Mouse (Mus musculus) CH12.LX (cell line): Measurements from ENCODE around the gene Fam172a. TPM values are rescaled to one million over a fixed set of nuclear protein-coding genes. Genes with fewer than 3 reads are reported as not detected.

Experiments
- DNase-seq: peaks from one replicate; pipeline ENCODE4 v3.0.0-alpha.2; 2013; ENCODE audit errors: extremely low read depth
- H3K27ac ChIP-seq: 2 replicates; pipeline ENCODE4 v1.5.1; 2012; ENCODE audit warnings: low read depth, mild to moderate bottlenecking, control low read depth, moderate library complexity; ENCODE audit not compliant: insufficient read depth
- H3K27me3 ChIP-seq: replicated peaks from 2 replicates; pipeline ENCODE3; 2012; ENCODE audit warnings: inconsistent platforms
- H3K36me3 ChIP-seq, 2 experiments: replicated peaks in 1 of 2; 2 replicates each; pipeline versions ENCODE3 to v1.6.1; 2012; ENCODE audit warnings: inconsistent platforms in 1 of 2, low read length in 1 of 2, mild to moderate bottlenecking in 1 of 2, mixed read lengths in 1 of 2, moderate library complexity in 1 of 2; ENCODE audit not compliant: control insufficient read depth in 1 of 2, insufficient read depth in 1 of 2
- H3K4me1 ChIP-seq, 2 experiments: 2 replicates each; pipeline ENCODE4 v1.6.1; 2012; ENCODE audit warnings: inconsistent platforms in 1 of 2, moderate library complexity in 1 of 2; ENCODE audit not compliant: insufficient read depth in 2 of 2, control insufficient read depth in 1 of 2
- H3K4me2 ChIP-seq: 2 replicates; pipeline ENCODE4 v1.6.1; 2012; ENCODE audit warnings: low read depth, mild to moderate bottlenecking, control low read depth; ENCODE audit not compliant: poor library complexity, insufficient read depth, severe bottlenecking
- H3K4me3 ChIP-seq, 3 experiments: fragments of 150-350 bp in 1 of 3; sonication (generic) in 1 of 3; replicated peaks in 1 of 3; 2 replicates each; pipeline versions ENCODE3 to v1.5.1; 2011 to 2012; ENCODE audit warnings: low read depth in 2 of 3, low read length in 2 of 3, mild to moderate bottlenecking in 2 of 3, moderate library complexity in 2 of 3, control low read depth in 1 of 3, improper control_type of control experiment in 1 of 3, inconsistent platforms in 1 of 3, mixed read lengths in 1 of 3; ENCODE audit not compliant: poor library complexity in 1 of 3
- H3K79me2 ChIP-seq: replicated peaks from 2 replicates; pipeline ENCODE4 v1.6.1; 2012; ENCODE audit warnings: mild to moderate bottlenecking, moderate library complexity; ENCODE audit not compliant: control insufficient read depth, poor library complexity, insufficient read depth, severe bottlenecking; ENCODE audit errors: extremely low read depth
- H3K9ac ChIP-seq: 2 replicates; pipeline ENCODE4 v1.6.1; 2012; ENCODE audit warnings: low read depth, mild to moderate bottlenecking, control low read depth, moderate library complexity; ENCODE audit not compliant: insufficient read depth
- H3K9me3 ChIP-seq: replicated peaks from 2 replicates; pipeline ENCODE3; 2012; ENCODE audit warnings: low read length, inconsistent platforms, mixed read lengths
- BHLHE40 ChIP-seq: IDR thresholded peaks from 2 replicates; pipeline ENCODE4 v1.6.1; 2011; ENCODE audit warnings: mild to moderate bottlenecking, low read depth, low read length, improper control_type of control experiment
- CHD2 ChIP-seq: IDR thresholded peaks from 2 replicates; pipeline ENCODE4 v1.6.1; 2011; ENCODE audit warnings: low read length, improper control_type of control experiment
- ELF1 ChIP-seq: IDR thresholded peaks from 2 replicates; pipeline ENCODE4 v1.6.1; 2014; ENCODE audit warnings: low read depth, mild to moderate bottlenecking, inconsistent platforms, low read length, improper control_type of control experiment
- EP300 ChIP-seq: IDR thresholded peaks from 2 replicates; pipeline ENCODE4 v1.6.1; 2011; ENCODE audit warnings: low read length, improper control_type of control experiment
- ETS1 ChIP-seq: conservative IDR thresholded peaks from 2 replicates; pipeline ENCODE4 v1.6.1; 2012; ENCODE audit warnings: low read depth, mild to moderate bottlenecking, inconsistent platforms, low read length, improper control_type of control experiment, moderate library complexity
- IRF4 ChIP-seq: IDR thresholded peaks from 2 replicates; pipeline ENCODE4 v1.6.1; 2014; ENCODE audit warnings: low read depth, mild to moderate bottlenecking, inconsistent platforms, low read length, improper control_type of control experiment
- JUN ChIP-seq: IDR thresholded peaks from 2 replicates; pipeline ENCODE4 v1.6.1; 2011; ENCODE audit warnings: low read depth, mild to moderate bottlenecking, low read length, improper control_type of control experiment, moderate library complexity; ENCODE audit not compliant: insufficient read depth
- MAFK ChIP-seq: IDR thresholded peaks from 2 replicates; pipeline ENCODE4 v1.6.1; 2011; ENCODE audit warnings: low read length, improper control_type of control experiment; ENCODE audit not compliant: insufficient replicate concordance
- NELFE ChIP-seq: IDR thresholded peaks from 2 replicates; pipeline ENCODE4 v1.6.1; 2011; ENCODE audit warnings: low read depth, low read length, improper control_type of control experiment
- NRF1 ChIP-seq: IDR thresholded peaks from 2 replicates; pipeline ENCODE4 v1.6.1; 2014; ENCODE audit warnings: low read depth, mild to moderate bottlenecking, inconsistent platforms, low read length, improper control_type of control experiment, moderate library complexity
- PAX5 ChIP-seq: IDR thresholded peaks from 2 replicates; pipeline ENCODE4 v1.6.1; 2012; ENCODE audit warnings: low read length, inconsistent platforms, mixed read lengths
- RAD21 ChIP-seq: IDR thresholded peaks from 2 replicates; pipeline ENCODE4 v1.6.1; 2011; ENCODE audit warnings: low read depth, mild to moderate bottlenecking, low read length, improper control_type of control experiment, moderate library complexity
- RCOR1 ChIP-seq: conservative IDR thresholded peaks from 2 replicates; pipeline ENCODE4 v1.6.1; 2012; ENCODE audit warnings: low read depth, mild to moderate bottlenecking, inconsistent platforms, low read length, improper control_type of control experiment
- SMC3 ChIP-seq: IDR thresholded peaks from 2 replicates; pipeline ENCODE4 v1.6.1; 2011; ENCODE audit warnings: low read depth, low read length, improper control_type of control experiment
- TBP ChIP-seq: conservative IDR thresholded peaks from 2 replicates; pipeline ENCODE4 v1.6.1; 2011; ENCODE audit warnings: low read depth, low read length, improper control_type of control experiment
- USF1 ChIP-seq: IDR thresholded peaks from 2 replicates; pipeline ENCODE4 v1.6.1; 2014; ENCODE audit warnings: low read depth, mild to moderate bottlenecking, inconsistent platforms, low read length, improper control_type of control experiment
- USF2 ChIP-seq: conservative IDR thresholded peaks from 2 replicates; pipeline ENCODE4 v1.6.1; 2011; ENCODE audit warnings: low read depth, low read length, improper control_type of control experiment
- ZKSCAN1 ChIP-seq: IDR thresholded peaks from 2 replicates; pipeline ENCODE4 v1.6.1; 2012; ENCODE audit warnings: low read depth, inconsistent platforms, low read length, improper control_type of control experiment, borderline replicate concordance
- ZNF384 ChIP-seq: IDR thresholded peaks from 2 replicates; pipeline ENCODE4 v1.6.1; 2012; ENCODE audit warnings: low read depth, low read length, improper control_type of control experiment, inconsistent platforms
- dilution Hi-C: fragments of 300-500 bp; cut with MboI; formaldehyde crosslinking; loops from 2 replicates; pipeline ENCODE4 v1.14.3; 2020; ENCODE audit warnings: low sequenced_read_pairs; ENCODE audit not compliant: extremely low pct_unique_long_range_greater_than_20kb, extremely low pct_ligation_motif_present
- in situ Hi-C: fragments of 300-500 bp; cut with MboI; formaldehyde crosslinking; loops from 3 replicates; pipeline ENCODE4 v1.14.3; 2019; ENCODE audit warnings: low sequenced_read_pairs, low pct_ligation_motif_present, low pct_unique_long_range_greater_than_20kb, mixed read lengths
- polyA plus RNA-seq: library from polyadenylated mRNA; unstranded; fragments of >175 nt; gene quantifications from 2 replicates; pipeline ENCODE4 v1.2.1, GENCODE M21; 2012; ENCODE audit warnings: low read depth; ENCODE audit not compliant: insufficient read length
- total RNA-seq, 2 experiments: library from RNA; depleted of rRNA; stranded (reverse); fragments of 300-350 nt in 1 of 2; fragments of >200 nt in 1 of 2; gene quantifications; 2 replicates each; pipeline ENCODE4 v1.2.3; 2012 to 2014

Fam172a gene
- total and polyA plus RNA-seq, 3 experiments, result 12.2 to 24.7 (median 16.9) TPM

DNA sequence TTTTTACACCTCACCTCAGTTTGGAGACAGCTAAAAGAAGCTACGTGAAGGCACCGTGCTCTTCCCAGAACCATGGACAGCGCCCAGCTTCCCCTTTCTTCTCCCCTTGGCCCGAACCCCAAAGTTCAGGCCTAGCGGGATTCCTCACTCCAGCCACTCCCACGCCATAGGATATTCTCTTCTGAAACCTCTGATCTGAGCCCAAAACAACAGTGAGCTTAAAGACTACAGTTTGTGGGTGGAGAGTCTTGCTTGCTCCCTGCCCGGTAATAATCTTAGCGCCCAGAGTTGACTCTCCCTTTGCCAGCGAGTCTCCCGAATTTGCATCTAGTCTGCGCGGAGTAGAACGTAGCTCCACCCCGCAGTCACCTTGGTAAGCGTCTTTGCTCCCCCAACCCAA lies 469.5 kb downstream of the Fam172a start:
- Histone ChIP-seq H3K79me2 (no peaks in the 10 kb centered on the region), H3K9ac (no peak overlapping the region), H3K27ac (no peak overlapping the region), H3K4me1 (no peaks in the 10 kb centered on the region), H3K4me2 (no peak overlapping the region), H3K4me3 (no peak overlapping the region), H3K27me3 (no peaks in the 10 kb centered on the region), H3K36me3 (no peaks in the 10 kb centered on the region), H3K9me3 (no peaks in the 10 kb centered on the region)
- no peak for DNase-seq
- in situ Hi-C loops (no loop called here), dilution Hi-C loops (no loop called here)
- TF ChIP-seq MAFK, result no peak
- TF ChIP-seq RAD21, result no peak
- no peak for TF ChIP-seq USF2
- no peak for TF ChIP-seq ETS1
- TF ChIP-seq ZKSCAN1, result no peak
- TF ChIP-seq ELF1, result no peak
- TF ChIP-seq TBP, result no peak
- TF ChIP-seq SMC3, result no peak
- no peak for TF ChIP-seq ZNF384
- TF ChIP-seq BHLHE40, result no peak
- no peak for TF ChIP-seq USF1
- TF ChIP-seq NRF1, result no peak
- no peak for TF ChIP-seq NELFE
- TF ChIP-seq JUN, result no peak
- no peak for TF ChIP-seq CHD2
- TF ChIP-seq EP300, result no peak

DNA sequence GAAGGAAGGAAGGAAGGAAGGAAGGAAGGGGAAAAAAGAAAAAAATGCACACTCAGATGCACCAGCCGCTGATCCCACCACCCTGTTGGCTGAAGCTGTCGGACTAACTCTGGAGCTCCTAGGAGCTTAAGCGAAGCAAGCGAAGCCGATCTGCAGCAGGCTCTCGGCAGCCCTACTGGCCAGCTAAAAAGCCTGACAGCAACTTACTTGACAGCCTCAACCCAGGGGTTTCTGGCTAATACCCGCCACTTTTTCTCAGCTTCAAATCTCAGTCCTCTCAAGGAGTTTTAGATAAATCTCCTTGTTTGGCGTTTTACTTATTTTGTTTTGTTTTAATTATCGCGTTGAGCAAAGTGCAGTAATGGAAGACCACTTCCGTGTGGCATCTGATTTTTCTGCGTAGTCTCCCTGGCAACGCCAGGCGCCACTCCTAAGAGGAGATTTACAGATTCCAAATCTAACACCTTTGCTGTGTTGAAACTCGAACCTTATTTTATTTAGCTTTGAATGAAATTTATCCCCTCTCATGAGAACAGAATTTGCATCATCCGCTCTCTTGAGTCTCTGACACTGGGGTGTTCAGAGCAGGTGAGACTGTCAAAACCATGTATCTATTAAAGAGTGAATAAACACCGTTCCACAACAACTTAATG lies 470.3 kb downstream of the Fam172a start:
- no peak for TF ChIP-seq RCOR1
- TF ChIP-seq IRF4, result no peak
- no peak for TF ChIP-seq PAX5
- no peak for TF ChIP-seq ZNF384
- TF ChIP-seq, all 38 proteins: peak for 0
- no peak overlapping the region for H3K4me2 ChIP-seq
- dilution Hi-C loops (no loop called here), in situ Hi-C loops (no loop called here)
- no peaks in the 10 kb centered on the region for H3K9me3 ChIP-seq
- DNase-seq, result no peak
- no peaks in the 10 kb centered on the region for H3K27me3 ChIP-seq
- H3K4me1 ChIP-seq, result no peaks in the 10 kb centered on the region
- no peak overlapping the region for H3K9ac ChIP-seq
- no peak overlapping the region for H3K4me3 ChIP-seq
- H3K36me3 ChIP-seq, result no peaks in the 10 kb centered on the region
- no peaks in the 10 kb centered on the region for H3K79me2 ChIP-seq
- H3K27ac ChIP-seq, result no peak overlapping the region
